Mouse (Mus musculus) spleen, postnatal 4 days (tissue): Measurements from ENCODE around the gene Ttn.

Experiments used
- DNase-seq, 2 experiments: peaks; one replicate each; pipeline ENCODE4 v3.0.0; 2022; ENCODE audit warnings: low spot score in 2 of 2

Gene Ttn

GRCm38 (mm10) chr2:76965542-76965941 lies 16.8 kb downstream of the Ttn start:
- no peak for DNase-seq

DNA sequence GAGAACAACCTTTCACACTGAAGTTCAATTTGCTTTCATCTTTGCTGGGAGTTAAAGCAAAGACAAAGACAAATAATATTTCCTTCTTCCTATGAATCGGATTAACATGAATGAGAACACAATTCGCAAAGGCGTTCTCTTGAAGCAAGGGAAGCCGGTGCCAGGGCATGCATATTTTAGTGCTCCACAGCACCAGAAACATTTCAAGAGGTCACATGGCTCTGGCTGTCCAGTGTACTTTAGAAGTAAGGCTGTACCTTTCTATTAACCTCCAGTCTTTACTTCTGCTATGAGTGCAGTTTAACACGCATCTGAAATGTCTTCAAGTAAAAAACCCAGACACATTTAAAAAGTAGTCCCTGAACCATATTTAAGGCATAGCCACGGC lies 20.3 kb downstream of the Ttn start:
- DNase-seq = no peak

DNA sequence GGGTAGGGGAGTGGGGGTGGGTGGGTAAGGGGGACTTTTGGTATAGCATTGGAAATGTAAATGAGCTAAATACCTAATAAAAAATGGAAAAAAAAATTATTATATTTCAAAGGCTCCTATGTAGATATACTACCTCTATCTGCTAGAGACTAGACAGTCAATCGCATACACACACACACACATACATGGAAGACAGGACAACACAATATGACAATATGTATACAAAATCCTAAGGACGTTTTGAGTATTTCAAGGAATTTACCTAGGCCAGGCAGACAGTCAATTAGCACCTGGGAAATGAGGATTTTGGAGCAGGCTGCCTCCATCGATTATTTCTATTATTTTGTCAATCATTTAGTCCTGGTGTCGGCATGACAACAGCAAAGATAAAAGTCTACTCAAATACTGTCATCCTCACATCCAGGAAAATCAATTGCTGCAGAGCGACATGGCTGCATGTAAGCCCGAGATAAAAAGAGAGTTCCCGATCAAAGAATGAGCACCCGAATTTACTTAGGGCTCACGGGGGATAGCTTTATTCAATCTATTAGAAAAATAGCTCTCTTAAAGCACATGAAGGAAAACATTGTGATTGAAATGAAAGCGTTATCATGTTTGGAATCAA lies 20.8 kb downstream of the Ttn start:
- no peak for DNase-seq

GRCm38 (mm10) chr2:76949774-76950173 lies 32.6 kb downstream of the Ttn start:
- DNase-seq = no peak

DNA sequence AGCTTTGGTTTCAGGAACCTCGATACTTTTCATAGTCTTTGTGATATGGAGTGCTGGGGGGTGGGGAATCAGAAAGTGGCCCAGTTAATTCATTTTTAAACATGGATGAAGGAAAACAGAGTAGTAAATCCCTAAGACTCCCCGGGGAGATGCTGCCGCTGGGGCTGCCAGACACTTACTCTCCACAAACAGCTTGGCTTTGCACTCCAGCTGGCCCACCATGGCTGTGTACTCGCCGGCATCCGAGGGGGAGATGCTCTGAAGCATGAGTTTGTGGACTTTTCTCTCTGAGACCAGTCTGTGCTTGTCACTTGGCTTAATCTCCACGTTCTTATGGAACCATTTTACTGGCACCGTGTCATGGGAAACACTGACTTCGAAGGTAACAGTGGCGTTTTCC lies 43.8 kb downstream of the Ttn start:
- no peak for DNase-seq

DNA sequence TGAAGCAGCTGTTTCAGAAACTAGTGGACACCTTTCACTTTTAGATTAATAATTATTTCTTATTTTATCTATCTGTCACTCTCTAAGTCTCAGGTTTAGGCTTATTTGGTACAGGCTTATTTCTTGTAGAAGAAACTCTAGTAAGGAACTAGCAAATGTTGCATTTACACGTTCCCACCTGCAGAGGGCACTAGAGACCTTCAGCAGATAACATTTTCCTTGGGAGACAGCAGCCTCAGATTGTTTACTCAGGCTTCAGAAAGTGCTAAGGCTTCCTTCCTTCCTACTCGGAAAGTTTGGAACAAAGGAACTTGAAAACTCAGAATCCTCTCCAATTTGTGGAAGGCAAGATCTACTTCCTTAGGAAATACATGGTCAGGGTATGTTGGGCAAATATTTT lies 52.6 kb downstream of the Ttn start:
- no peak for DNase-seq

DNA sequence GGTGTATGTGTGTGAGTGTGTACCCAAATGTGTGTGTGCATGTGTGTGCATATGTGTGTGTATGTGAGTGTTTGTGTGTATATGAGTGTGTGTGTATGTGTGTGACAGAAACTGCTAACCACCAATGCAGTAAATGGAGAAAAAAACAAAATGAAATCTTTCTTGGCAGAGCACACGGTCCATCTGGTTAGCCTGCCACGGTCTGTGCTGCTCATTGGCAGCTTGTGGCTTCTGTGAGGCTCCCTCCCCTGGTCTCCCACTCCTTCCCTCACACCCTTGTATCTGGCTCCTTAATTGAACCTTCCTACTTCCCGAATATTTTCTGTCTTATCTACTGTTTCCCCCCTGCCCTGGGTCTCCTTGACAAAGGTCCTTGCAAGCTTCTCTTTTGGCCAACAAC lies 53.5 kb downstream of the Ttn start:
- no peak for DNase-seq

DNA sequence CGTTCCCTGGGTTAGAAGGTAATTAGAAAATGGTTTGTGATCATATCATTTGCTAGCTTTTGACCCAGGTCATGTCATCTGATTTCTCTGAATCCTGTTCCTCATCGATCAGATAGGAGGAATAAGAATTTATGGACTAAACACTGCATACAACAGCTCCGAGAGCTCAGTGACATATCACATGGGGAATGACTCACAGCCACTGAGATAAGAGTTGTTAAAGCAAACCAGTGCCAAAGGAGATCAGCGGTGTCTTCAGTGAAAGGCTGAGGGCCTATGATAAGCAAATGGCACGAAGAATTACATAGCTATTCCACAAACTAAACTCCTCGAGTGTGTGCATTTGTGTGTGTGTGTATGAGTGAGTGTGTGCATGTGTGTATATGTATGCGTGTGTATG lies 54.0 kb downstream of the Ttn start:
- no peak for DNase-seq

DNA sequence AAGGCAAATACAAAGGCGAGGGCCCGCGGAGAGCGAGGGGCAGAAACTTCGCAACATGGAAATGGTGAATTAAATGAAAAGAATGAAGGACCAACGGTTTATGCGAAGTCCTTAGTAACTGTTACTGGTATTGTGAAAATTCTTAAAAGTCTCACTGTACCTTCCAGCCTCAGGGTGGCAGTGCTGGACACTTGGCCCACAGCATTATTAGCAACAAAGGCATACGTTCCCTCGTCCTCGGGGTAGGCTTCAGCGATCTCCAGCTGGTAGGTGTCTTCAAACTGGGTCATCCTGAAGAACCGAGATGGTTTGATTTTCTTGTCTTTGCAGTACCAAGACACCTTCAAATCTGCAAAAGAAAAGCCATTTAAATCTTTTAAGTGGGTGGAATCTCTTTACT lies 55.4 kb downstream of the Ttn start:
- DNase-seq = no peak

- DNase-seq = no peak
Observed at GRCm38 (mm10) chr2:76914959-76915358, 67.4 kb downstream of the Ttn start.

DNA sequence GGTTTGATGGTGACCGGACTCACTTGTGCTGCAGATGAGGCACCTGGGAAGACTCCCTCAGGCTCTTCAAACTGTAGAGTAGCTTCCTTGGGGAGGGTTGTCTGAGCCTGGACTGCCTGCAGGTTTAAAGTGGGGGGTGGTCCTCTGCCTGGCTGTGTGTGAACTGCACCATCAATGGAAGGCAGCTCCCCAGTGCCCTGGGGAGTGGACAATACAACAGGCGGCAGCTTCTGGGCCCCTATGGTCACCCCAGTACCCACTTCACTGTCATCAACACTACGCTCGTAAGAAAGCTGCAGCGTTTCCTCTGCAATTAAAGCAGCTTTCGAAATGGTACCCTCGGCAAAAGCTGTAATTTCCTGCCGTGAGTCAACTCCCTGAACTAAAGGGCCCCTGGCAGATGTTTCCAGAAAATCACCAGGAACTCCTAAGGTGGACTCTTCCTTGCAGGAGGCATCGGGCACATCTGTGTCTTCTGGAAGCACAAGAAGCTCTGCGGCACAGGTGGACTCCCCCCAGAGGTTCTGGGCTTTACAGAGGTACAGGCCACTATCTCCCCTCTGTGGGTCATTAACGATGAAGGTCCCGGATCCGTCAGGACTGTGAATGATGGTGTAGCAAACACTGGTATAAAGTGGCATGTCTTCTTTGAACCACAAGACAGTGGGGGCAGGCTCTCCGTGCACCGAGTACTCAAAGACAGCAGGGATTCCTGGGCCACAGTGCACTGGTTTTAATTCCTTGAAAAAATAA lies 73.5 kb downstream of the Ttn start:
- no peak for DNase-seq

- DNase-seq = no peak
Observed at GRCm38 (mm10) chr2:76903351-76903750, 79.0 kb downstream of the Ttn start.

DNA sequence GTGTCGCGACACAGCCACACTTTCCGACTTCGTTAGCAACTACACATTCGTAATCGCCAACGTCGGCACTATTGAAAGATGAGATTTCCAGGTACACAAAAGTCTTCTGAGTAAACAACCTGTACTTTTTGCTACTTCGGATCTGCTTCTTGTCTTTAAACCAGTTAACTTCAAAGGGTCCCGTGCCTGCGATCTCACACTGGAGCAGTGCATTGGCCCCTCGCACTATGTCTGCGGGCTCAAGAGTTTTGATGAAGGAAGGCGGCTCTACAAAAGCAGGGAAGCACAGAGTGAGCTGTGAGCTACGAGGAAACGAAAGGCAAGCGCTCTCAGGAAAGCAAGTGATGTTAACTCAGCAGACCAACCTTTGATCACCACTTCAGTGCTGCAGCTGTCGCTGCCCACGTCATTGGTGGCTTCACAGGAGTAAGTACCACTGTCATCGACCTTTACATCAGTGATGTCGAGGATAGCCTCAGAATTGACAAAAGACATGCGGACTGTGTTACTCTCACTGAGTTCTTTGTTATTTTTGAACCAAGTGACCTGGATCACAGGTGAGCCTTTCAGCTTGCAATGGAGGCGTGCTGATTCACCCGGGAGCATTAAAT lies 80.8 kb downstream of the Ttn start:
- DNase-seq = no peak

- DNase-seq = no peak
Observed at GRCm38 (mm10) chr2:76899886-76900285, 82.5 kb downstream of the Ttn start.

- DNase-seq = no peak
Observed at GRCm38 (mm10) chr2:76896990-76897389, 85.4 kb downstream of the Ttn start.

GRCm38 (mm10) chr2:76895327-76895726 lies 87.0 kb downstream of the Ttn start:
- DNase-seq = no peak

GRCm38 (mm10) chr2:76888721-76889120 lies 93.6 kb downstream of the Ttn start:
- DNase-seq = no peak

DNA sequence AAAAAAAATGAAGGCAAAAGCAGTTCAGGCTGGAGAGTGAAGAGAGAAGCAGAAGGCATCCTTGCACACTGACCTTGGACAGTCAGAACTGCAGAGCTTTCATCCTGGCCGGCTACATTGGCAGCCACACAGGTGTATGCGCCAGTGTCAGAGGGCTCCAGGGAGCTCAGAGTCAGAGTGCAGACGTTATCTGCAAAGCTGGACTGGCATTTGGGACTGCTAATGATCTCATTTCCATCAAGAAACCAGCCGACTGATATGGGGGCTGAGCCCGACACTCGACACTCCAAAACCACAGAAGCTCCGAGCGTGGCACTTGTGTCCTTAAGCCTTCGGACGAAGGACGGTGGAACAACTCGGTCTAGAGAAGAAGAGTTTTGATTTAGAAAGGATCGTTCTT lies 96.5 kb downstream of the Ttn start:
- DNase-seq = no peak

- DNase-seq = no peak
Observed at GRCm38 (mm10) chr2:76881406-76881805, 100.9 kb downstream of the Ttn start.

- DNase-seq = no peak
Observed at GRCm38 (mm10) chr2:76875587-76875986, 106.8 kb downstream of the Ttn start.

DNA sequence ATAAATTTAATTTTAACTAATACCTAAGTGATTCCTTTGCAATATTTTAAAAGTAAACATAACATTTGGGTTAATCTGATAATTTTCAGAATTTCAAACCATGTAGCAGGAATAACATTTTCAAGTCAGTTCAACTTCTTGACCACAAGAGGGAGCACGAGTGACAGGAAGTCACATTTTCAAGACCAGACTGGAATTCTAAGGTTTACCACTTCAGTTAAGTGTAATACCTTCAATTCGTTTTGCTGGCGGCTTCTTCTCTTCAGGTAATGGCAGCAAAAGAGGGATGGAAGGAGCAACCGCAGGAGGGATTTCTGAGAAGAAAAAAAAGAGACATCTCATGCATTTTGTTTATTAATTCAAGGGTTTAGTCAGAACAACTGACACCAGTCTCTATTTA lies 115.4 kb downstream of the Ttn start:
- no peak for DNase-seq

DNA sequence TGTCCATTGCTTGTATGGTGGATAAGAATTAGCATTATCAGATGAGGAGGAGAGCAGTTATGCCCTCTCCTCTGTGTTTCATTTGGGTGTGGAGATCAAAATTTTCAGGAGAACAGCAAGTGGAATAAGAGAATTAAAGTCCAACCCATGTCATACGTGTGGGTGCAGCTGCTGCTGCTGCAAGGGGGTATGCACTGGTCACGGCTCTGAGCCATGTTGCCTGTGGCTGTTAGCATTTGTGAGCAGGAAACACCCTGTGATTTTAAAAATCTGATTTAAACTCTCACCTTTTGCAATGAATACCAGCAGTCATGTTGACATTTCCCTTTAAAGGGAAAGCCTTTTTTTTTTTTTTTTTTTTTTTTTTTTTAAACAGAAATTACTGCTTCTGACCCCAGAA lies 116.8 kb downstream of the Ttn start:
- no peak for DNase-seq

GRCm38 (mm10) chr2:76861327-76861726 lies 121.0 kb downstream of the Ttn start:
- DNase-seq = no peak
